Mouse (Mus musculus): ENCODE measurements around the gene Calml4.
"Not testable (repeated sequence)": the region's sequence is repeated elsewhere in the genome, so short reads cannot be mapped to it uniquely, and the experiment has no call there.

Calml4 gene

DNA sequence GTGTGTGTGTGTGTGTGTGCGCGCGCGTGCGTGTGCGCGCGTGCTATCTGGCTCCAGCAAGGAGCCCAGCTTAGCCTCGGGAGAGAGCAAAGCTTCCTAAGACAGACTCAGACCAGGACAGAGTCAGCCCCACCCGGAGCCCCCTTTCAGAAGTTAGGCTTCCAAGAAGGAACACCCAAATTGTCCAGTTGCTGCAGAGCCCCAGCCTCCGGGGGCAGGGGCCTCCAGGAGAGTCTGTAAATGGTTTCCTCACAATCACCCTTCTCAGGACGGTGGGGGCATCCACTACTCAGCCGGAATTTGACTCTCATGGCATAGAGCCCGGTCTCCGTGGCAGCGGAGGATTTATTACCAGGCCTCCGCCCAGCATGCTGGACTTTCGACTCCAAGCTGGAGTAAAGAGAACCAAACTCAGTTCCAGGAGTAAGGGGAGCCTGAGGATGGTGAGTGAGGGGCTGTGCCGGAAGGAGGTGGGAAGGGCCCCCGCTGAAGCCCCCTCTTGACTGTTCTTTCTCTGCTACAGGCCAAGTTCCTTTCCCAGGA, at the start of gene Calml4:
Gene Calml4, plus strand, starts transcription at position 362 of the 543 bp plus-strand sequence.
- peak; percentile 85 for DNase-seq (ENCODE audit: low spot score)

DNA sequence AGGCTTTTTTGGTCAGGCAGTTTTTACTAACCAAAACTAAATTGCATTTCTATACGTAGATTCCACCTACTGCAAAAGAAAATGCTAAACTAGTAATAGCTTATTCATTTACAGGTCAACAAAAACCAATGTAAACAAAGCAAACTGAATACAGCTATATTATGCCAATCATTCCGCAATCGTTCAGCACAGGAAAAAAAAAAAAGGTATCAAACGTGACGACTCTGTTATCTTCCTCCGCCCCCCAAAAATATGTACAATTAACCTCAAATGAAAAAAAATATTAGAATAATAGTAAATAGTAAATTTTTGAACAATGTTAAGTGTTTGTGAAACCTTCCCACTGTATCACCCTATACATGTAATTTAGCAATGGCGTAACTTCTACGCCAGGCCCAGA, 47.8 kb upstream of the Calml4 start:
- no peak for DNase-seq (ENCODE audit: low spot score)

DNA sequence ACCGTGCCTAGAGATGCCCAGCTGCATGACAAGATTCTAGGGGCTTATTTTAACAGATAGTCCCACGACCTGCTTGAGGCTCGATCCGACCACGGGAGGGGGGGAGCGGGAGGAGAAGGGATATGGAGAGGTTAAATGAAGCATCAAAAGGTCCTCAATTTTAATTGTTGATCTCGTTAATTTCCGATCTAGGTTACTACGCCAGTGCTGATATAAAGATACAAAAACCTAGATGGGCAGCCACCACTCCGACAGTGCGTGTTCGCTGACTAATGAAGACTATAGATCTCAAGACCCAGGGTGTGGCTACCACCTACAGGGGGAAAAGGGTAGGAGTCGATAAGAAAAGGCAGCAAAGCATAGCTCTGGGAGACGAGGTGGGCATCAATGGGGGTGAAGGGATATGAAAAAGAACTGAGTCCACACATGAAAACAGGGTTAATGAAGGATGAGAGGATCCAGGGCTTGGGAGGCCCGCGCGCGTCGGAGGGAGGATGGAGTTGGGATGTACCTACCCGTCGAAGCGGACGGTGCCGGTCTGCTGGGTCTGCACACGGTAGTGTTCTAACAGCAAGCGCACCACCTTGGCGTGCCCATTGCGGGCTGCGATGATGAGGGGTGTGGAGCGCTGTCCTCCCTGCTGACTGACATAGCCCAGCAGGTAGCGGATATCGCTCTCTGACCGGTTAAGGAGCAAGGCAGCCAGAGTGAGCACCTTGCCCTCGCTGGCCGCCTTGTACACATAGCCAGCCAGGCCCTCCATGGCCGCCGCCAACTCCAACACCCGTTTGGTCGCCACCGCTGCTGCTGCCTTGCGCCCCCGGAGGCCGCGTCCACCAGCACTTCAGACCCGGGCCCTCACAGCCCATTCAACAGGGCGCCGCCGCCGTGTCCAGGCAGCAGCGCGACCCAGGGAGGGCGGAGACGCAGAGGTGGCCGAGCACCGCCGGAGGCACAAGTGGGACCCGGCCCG, 47.1 kb upstream of the Calml4 start:
- DNase-seq (ENCODE audit: low spot score) = no peak

DNA sequence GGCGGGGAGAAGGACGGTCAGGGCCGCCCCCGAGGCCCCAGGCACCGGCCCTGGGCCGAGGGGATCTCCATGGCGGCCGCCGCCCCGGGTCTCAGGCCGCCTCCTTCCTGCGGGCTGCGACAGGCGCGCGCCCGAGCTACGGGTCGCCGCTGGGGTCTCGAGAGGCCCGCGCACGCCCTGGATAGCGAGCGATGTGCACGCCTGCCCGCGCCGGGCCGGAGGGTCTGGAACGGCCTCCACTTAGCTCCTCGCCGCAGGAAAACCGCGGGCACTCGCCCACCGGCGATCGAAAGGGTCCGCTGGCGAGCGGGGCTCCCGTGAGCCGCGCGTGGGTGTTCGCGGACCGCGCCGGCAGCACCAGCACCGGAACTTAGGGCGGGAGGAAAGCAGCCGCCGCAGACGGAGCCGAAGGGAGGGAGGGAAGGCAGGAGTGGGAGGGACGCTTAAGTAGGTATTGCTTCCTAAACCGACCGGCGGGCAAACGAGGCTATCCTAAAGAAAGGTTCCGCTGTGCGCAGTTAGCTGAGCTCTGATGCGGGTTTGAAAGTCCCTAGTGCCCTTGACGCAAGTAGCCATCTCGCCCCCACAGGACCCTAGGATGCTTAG, 46.3 kb upstream of the Calml4 start, which contains the start of gene Fem1b:
Gene Fem1b, minus strand, starts transcription at position 419 of the 606 bp plus-strand sequence.
- peak; percentile 91 for DNase-seq (ENCODE audit: low spot score)

DNA sequence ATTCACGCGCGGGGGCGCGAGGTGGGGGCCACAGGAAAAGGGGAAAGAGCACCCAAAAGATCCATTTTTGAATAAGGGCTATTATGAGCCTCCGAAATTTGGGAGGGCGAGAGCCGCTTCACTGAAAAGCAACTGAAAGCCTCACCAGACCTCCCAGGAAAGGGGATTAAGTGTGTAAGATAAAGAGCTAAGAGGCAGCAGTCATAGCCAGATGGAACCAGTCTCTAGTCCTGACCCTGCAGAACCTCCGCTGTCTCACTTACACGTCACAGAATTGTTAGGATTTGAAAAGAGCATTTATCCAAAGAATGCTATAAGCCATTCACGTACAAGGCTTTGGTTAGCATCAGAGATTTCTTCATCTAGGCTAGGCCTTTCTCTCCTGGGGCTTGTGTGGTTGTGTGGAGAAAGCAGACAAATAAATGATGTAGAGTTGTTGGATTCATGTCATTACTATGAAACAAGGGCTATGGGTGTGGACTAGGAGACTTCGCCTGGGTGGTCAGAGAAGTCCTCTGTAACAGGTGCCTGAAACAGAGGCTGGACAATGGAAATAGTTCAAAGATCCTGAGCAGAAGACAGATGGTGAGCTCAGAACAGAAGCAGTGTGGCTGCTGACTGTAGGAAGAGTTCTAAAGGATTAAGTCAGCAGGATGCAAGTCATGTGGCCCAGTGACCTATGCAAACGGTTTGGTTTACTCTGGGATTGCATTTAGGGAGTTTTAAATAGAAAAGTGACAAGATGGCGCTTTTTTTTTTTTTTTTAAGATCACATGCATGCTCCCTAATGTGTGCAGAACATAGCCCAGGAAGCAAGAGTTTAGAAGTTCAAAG, 45.4 kb upstream of the Calml4 start:
- DNase-seq (ENCODE audit: low spot score) = no peak

DNA sequence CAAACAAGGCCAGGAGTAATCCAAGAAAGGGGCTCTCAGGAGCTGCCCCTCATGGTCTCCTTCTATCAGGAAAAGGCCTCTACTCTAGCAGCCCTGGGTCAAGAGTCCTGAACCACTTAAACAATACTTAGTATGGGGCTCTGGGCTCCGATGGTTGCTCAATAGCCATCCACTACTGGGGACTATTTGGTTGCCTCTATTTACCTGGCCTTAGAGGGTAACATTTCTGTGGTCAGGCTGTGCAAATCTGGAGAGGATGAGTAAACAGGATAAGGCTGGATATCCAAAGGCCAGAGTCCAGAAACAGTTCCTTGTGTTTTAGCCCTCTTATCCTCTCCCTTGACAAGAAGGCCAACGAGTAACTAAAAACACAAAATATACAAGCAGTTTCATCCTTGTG, 43.1 kb upstream of the Calml4 start:
- no peak for DNase-seq (ENCODE audit: low spot score)

DNA sequence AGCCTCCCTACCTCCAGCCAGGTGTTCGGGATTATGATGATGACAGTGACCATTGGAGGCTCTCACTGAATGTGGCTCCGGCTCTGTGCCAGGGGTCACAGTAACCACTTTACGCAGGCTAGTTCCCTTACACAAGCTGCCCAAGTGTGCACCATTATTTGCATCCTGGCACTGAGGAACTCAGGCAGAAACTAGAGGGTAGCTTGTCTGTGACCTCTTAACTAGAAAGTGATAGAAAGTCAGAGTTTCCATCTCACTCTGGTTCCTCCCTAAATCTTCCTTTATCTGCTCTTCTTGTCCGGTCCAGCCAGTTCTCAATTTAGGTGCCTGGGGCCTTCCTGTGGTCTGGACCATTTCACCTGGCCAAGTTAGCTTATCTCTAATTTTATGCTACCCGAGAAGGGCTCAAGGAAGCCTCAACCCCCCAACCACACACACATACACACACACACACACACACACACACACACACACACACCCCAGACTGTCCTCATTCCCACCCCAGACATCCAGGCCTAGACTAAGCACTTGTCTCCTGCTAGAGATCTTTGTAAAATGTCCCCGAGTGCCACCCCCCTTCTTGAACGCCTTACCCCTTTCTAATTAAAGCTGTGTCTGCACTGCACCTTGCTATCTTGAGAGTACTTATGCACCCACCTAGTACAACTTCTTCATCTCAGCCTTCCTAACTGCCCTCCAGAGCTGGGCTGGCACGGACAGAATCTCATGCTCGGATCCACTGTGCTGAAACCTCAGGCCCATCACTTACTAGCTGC, 41.4 kb upstream of the Calml4 start:
- no peak for DNase-seq (ENCODE audit: low spot score)

DNA sequence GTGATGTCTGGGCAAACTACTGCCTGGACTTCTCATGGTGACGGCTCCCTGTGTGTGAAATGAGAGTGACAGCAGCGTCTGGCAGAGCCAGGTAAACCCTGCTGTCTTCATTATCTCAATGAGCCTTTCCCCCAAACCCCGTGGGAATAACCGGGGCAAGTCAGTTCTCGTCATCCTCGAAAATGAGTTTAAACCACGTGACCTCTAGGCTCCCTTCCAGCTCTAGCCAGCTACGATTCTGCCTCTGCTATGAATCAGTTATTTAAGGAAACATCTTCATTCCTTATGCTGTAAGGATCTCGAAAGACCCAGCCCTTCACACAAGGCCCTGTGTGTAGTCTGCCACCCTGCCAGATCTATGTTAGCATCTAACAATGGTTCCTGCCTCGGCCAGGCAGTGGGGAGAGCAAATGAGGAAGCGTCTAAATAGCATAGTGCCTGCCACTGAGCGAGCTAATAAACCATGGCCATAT, 40.7 kb upstream of the Calml4 start:
- peak; percentile 72 for DNase-seq (ENCODE audit: low spot score)

DNA sequence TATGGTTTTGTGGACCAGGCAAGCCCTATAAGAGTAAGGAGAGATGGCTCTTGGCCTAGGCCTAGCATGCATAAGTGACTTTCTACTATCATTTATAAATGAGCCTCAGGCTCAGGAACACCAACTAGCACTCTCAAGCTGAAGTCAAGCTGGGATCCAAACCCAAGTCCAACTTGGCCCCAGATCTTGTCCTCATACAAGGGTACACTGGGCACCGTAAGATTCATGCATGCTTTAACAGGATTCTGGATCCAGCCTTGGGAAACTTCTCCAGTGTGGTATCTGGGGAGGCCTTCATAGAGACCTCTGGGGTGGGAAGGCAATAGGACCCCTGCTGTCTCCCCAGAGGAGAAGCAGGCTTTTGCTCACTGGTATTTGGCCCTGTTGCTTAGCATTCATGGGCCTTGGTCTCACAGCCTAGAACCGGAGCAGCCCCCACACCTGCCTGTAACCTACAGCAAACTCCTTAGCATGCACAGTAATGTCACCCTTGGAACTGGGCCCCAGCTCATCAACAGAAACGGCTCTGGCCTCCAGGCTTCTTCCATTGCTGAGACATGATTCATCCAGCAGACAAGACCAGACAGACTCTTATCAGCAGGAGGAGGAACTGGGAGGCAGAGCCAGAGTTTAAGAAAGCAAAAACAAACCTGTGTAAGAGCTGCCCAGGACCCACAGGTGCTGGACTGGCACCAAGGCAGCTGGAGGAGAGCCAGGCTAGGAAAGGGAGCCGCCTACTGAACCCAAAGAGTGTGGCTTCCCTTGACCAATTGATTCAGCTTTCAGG, 39.9 kb upstream of the Calml4 start:
- peak; percentile 85 for DNase-seq (ENCODE audit: low spot score)

DNA sequence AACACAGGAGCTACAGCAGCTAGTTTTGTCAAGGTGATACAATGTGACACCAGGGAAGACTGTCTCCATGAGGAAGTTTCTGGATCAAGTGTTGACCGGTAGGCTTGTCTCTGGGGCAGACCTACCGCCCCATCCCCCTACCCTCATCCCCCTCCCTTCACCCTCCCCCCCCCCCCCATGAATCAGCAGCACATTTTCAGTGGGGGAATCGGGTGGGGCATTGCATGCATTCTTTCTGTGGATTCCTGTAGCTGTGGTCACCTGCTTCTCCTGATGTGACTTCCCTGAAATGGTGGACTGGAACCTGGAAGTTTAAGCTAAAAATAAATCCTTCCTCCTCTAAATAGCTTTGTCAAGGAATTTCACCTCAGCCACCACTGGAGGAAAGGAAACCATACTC, 38.4 kb upstream of the Calml4 start:
- DNase-seq (ENCODE audit: low spot score) = no peak

DNA sequence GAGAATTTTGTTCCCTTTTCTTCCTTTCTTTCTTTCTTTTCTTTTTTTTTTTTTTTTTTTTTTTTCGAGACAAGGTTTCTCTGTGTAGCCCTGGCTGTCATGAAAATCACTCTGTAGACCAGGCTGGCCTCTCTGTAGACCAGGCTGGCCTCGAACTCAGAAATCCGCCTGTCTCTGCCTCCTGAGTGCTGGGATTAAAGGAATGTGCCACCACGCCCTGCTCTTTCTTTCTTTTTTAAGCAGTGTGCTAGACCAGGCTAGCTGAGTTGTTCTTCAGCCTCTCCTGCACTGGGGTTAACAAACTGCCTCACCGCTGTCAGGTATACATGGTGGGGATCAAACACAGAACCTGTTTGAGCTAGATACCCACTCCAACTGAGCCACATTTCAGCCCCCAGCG, 38.0 kb upstream of the Calml4 start:
- not testable (repeated sequence) for DNase-seq (ENCODE audit: low spot score)

DNA sequence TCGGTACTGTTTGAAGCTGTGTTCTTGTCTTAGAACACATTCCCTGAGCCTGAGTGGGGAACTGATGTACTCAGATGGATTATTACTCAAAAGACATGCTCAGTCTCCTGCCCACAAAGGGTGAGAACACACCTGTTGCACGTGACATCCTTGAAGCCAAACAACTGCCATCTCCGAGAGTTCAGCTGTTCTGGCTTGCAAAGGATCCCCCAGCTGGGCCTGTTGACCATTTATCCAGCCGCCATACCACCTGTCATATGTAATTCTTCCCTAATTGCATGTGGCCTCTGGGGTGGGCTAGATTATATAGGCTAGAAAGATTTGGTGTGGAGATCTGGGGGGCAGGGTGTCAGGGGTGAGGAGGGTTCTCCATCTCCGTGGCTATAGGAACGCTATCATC, 37.1 kb upstream of the Calml4 start:
- DNase-seq (ENCODE audit: low spot score) = no peak

DNA sequence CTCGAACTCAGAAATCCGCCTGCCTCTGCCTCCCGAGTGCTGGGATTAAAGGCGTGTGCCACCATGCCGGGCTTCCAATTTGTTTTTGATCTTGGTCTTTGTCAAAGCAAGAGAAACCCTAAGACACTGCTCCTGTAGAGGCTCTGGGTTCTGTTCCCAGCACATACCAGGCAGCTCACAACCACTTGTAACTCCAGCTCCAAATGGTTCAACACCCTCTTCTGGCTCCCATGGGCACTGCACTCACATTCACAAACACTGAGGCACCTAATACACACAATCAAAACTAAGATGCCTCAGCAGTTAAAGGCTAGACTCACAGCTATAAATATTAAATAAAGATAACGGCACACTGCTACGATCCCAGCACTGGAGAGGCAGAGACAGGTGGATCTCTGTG, 36.1 kb upstream of the Calml4 start:
- no peak for DNase-seq (ENCODE audit: low spot score)

DNA sequence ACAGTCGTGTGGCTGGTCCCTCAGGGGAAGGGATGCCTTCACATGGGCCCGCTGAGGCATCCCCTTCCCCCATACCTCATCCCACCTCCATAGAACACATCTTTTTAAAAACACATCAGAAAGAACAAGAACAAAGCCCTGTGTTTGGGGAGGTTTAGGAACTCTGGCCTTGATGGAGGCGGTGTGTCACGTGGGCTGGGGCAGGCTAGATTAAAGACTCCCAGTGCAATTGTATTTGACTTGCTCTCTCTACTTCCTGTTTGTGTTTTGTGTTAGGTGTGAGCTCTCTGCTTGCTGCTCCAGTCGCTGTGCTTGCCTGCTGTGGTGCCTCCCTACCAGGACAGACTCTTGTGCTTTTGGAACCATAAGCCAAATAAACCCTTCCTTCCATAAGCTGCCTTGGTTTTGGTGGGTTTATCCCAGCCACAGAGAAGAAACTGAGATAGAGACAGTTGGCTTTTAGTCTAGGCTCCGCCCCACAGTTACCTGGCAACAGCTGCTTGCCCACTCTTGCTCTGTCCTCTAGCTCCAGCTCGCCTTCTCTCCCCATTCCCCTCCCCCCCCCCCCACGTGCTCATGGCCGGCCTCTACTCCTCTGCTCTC, 32.0 kb upstream of the Calml4 start:
- DNase-seq (ENCODE audit: low spot score) = no peak

DNA sequence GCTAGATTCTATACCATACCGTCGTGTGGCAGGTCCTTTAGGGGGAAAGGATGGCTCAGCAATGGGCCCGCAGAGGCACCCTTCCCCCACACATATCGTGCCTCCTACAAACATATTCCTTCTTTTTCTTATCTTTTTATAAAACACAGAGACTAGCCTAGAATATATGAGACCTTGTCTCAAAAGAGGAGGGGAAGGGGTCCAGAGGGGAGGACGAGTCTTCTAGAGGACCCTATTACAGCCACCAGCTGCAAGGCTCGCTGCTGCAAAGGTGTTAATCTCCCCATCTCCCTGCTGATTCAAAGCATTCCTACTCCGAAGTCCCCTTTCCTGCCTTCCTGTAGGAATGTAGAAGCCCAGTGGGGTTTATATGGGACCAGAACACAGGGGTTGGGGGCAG, 31.4 kb upstream of the Calml4 start:
- DNase-seq (ENCODE audit: low spot score) = no peak

DNA sequence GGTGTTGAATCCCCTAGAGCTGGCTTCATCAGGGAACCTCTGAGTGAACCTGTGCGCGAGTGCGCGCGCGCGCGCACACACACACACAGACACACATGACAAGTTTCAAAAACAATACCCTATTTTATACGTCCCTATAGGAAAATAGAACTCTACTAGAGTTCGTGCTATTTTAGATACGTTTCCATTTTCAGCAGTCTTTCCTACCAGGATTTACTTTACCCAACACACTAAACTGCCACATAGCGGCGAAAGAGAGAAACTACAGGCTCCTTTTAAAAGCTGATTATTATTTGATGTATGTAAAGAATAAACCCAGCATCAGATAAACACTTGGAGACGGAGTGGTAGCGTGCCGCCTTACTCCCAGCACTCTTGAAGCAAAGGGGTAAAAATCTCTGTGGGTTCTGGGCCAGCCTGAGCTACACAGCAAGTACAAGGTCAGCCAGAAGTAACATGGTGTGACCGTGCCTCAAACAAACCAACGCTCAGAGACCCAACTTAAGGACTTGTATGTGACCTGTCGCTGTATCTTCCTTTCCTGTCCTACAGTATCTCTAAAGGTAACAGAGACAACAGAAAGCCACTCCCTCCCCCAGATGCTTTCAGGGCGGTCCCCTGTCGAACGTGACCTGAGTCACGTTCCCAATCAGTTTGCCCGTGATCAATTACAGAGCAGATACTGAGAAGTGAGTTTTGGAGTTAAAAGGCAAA, 29.8 kb upstream of the Calml4 start:
- DNase-seq (ENCODE audit: low spot score) = no peak

DNA sequence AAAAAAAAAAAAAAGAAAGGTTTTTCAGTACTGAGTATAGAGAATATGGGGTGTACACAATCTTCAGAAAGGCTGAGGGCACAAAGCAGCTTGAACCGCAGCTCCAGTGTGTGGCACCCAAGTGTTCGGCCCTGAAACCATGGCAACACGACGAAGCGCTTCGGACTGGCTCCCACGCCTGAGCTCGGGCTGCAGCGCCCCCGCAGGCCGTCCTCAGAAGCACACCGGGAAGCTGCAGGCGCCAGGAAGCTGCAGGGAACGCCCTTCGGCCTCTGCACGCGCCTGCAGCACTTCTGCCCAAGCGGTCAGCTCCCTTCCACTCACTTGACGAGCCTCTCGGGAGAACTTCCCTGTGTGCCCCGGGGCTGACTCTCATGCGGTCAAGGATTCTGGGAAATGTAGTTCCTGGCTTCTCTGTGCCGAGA, 29.2 kb upstream of the Calml4 start:
- DNase-seq (ENCODE audit: low spot score) = peak; percentile 98

DNA sequence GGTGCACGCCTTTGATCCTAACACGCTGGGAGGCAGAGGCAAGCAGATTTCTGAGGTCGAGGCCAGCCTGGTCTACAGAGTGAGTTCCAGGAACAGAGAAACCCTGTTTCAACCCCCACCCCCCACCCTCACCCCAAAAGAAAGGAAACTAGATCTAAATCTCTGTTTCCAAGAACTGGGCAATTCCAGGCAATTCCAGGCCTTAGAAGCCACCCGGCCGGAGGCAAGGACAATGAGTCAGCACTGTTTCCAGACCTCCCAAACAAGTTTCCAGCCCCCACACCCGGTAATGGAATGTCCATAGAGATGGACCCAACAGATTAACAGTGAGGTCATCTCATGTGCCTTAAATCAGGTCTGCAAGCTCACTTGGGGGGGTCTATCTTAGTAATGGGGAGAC, 28.0 kb upstream of the Calml4 start:
- DNase-seq (ENCODE audit: low spot score) = no peak

DNA sequence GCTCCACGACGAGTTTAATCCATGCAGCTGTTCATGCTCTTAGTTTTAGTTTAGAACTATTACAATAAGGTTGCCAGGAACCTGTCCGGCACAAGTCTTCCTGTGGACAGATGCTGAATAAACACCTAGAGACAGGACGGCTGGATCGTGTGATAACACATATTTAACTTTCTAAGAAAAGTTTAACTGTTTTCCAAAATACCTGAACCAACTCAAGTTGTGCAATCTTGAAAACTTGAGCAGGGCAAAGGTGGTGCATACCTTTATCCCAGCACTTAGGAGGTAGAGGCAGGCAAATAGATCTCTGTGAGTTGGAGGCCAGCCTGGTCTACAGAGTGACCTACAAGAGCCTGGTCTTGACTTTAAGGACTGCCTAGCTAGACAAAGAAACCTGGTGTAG, 23.0 kb upstream of the Calml4 start:
- DNase-seq (ENCODE audit: low spot score) = no peak

Data from urinary bladder, postnatal 14 days (tissue).